Mouse (Mus musculus) embryo, embryonic 9.5 days (tissue): Measurements from ENCODE around the gene Cntnap4.
"Not testable (repeated sequence)": the region's sequence is repeated elsewhere in the genome, so short reads cannot be mapped to it uniquely, and the experiment has no call there.

Experiments
- DNase-seq: peaks from one replicate; pipeline ENCODE4 v3.0.0-alpha.2; 2017; ENCODE audit errors: extremely low spot score

Gene Cntnap4

GRCm38 (mm10) chr8:112730583-112731432, 161.0 kb downstream of the Cntnap4 start:
- no peak for DNase-seq

- DNase-seq = no peak
These were observed 165.7 kb downstream of the Cntnap4 start for GRCm38 (mm10) chr8:112735575-112735974.

- DNase-seq = no peak
These were observed 173.5 kb downstream of the Cntnap4 start for GRCm38 (mm10) chr8:112743331-112743730.

GRCm38 (mm10) chr8:112747296-112747695, 177.5 kb downstream of the Cntnap4 start:
- no peak for DNase-seq

GRCm38 (mm10) chr8:112755171-112755570, 185.3 kb downstream of the Cntnap4 start:
- no peak for DNase-seq

- DNase-seq = no peak
These were observed 233.2 kb downstream of the Cntnap4 start for GRCm38 (mm10) chr8:112803058-112803457.

GRCm38 (mm10) chr8:112809382-112809781, 239.5 kb downstream of the Cntnap4 start:
- DNase-seq = no peak

- no peak for DNase-seq
These were observed 271.2 kb downstream of the Cntnap4 start for GRCm38 (mm10) chr8:112841057-112841456.

GRCm38 (mm10) chr8:112849541-112849940, 279.7 kb downstream of the Cntnap4 start:
- DNase-seq = not testable (repeated sequence)

GRCm38 (mm10) chr8:112906458-112907112, 336.7 kb downstream of the Cntnap4 start:
- DNase-seq = no peak

- peak; percentile 22 for DNase-seq
These were observed 339.7 kb downstream of the Cntnap4 start for GRCm38 (mm10) chr8:112909527-112909926.

- no peak for DNase-seq
These were observed 341.6 kb downstream of the Cntnap4 start for GRCm38 (mm10) chr8:112911422-112911821.

- no peak for DNase-seq
These were observed 352.3 kb downstream of the Cntnap4 start for GRCm38 (mm10) chr8:112922151-112922550.

- DNase-seq = no peak
These were observed 352.9 kb downstream of the Cntnap4 start for GRCm38 (mm10) chr8:112922789-112923188.
